Mouse (Mus musculus): ENCODE results near the gene Mrtfb. TPM values are rescaled to one million over a fixed set of nuclear protein-coding genes. Genes with fewer than 3 reads are reported as not detected.
"Not testable (repeated sequence)": the region's sequence is repeated elsewhere in the genome, so short reads cannot be mapped to it uniquely, and the experiment has no call there.

Gene Mrtfb
- polyA plus RNA-seq, 1 experiment from 2014 or later = 13.5 TPM

DNA sequence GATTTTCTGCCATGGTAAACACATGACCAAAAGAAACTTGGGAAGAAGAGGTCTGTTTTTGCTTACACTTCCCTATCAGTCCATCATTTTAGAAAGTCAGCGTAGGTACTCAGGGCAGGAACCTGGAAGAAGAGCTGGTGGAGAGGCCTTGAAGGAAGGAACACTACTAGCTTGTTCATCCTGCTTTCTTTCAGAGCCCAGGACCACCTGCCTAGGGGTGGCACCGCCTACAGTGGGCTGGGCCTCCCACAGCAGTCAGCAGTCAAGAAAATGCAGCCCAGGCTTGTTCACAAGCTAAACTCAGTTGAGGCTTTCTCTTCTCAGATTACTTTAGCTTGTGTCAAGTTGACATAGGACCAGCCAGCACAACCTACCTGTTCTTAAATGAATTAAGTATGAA is 2.7 kb downstream of the Mrtfb start:
- Histone ChIP-seq H3K9me3 (ENCODE audit: control insufficient read depth, low read length) (no peaks in the 10 kb centered on the region), H3K4me2 (ENCODE audit: low read depth, low read length) (no peak overlapping the region), H3K36me3 (ENCODE audit: control insufficient read depth, insufficient read depth, low read length) (no peaks in the 10 kb centered on the region), H3K9ac (replicated peaks; ENCODE audit: low read depth, low read length) (no peak overlapping the region), H3K4me1 (ENCODE audit: control insufficient read depth, insufficient read depth, low read length) (peaks cover 7% of the 10 kb centered on the region; the same call in 1 of the 2 replicates), H3K27me3 (ENCODE audit: control insufficient read depth, insufficient read depth, low read length) (no peaks in the 10 kb centered on the region), H3K4me3 (ENCODE audit: low read depth, low read length) (no peak overlapping the region), H3K27ac (ENCODE audit: low read depth, low read length) (no peak overlapping the region)
- 86% methylated on average over 2 of the region's 2 CpGs for WGBS
- no peak for ATAC-seq (ENCODE audit: low read depth)

DNA sequence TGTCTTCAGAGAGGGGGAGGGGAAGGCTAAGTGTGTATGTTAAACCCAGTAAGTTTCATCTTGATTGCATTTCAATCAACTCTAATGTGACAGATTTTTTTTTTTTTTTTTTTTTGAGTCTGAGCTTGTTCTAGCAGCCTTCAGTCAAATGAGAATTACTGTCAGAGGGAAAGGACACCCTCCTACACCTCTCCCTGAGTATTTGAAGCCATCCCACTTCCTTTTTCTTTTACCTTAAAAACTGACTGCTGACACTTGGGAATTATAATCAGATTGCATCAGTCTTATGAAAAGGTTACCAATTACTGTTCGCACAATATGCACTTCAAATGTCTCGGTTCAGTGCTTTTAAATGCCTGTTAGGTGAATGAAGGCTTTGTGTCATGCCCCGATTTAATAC is 10.0 kb downstream of the Mrtfb start:
- H3K4me3 ChIP-seq (ENCODE audit: low read depth, low read length) = no peak overlapping the region
- H3K36me3 ChIP-seq (ENCODE audit: control insufficient read depth, insufficient read depth, low read length) = no peaks in the 10 kb centered on the region
- no peak overlapping the region for H3K9ac ChIP-seq (replicated peaks; ENCODE audit: low read depth, low read length)
- no peaks in the 10 kb centered on the region for H3K9me3 ChIP-seq (ENCODE audit: control insufficient read depth, low read length)
- ATAC-seq (ENCODE audit: low read depth) = no peak
- H3K27me3 ChIP-seq (ENCODE audit: control insufficient read depth, insufficient read depth, low read length) = no peaks in the 10 kb centered on the region
- no peaks in the 10 kb centered on the region for H3K4me1 ChIP-seq (ENCODE audit: control insufficient read depth, insufficient read depth, low read length)
- no peak overlapping the region for H3K4me2 ChIP-seq (ENCODE audit: low read depth, low read length)
- 21% methylated on average over 3 of the region's 3 CpGs for WGBS
- no peak overlapping the region for H3K27ac ChIP-seq (ENCODE audit: low read depth, low read length)

DNA sequence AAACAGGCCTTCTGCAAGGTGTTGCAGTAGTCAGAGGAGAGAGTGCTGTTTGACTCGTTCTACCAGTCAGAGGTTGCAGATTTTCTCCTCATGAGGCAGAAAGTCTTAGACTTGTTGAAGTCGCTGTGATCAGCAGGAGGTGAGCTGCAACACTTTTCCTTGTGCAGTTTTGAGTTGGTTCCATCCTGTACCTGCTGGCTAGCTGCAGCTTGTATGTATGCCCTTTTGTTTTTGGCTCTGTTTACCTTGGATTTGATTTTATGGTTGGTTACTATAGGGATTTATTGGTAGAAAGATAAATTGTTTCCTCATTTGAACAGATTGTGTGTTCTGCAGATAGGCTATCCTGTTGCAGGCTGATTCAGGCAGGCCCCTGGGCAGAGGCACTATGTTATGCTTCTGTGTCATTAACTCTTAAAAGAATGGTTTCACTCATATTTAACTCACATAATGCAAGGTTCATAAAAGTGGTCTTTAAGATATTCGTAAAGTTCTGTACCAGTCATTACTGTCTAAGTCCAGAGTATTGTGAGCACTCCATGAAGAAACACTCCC is 11.1 kb downstream of the Mrtfb start:
- Histone ChIP-seq H3K27ac (ENCODE audit: low read depth, low read length) (no peak overlapping the region), H3K27me3 (ENCODE audit: control insufficient read depth, insufficient read depth, low read length) (no peaks in the 10 kb centered on the region), H3K9me3 (ENCODE audit: control insufficient read depth, low read length) (no peaks in the 10 kb centered on the region), H3K36me3 (ENCODE audit: control insufficient read depth, insufficient read depth, low read length) (no peaks in the 10 kb centered on the region), H3K4me2 (ENCODE audit: low read depth, low read length) (no peak overlapping the region), H3K9ac (replicated peaks; ENCODE audit: low read depth, low read length) (no peak overlapping the region), H3K4me3 (ENCODE audit: low read depth, low read length) (no peak overlapping the region), H3K4me1 (ENCODE audit: control insufficient read depth, insufficient read depth, low read length) (no peaks in the 10 kb centered on the region)
- WGBS = 87% methylated on average over 3 of the region's 3 CpGs
- no peak for ATAC-seq (ENCODE audit: low read depth)

DNA sequence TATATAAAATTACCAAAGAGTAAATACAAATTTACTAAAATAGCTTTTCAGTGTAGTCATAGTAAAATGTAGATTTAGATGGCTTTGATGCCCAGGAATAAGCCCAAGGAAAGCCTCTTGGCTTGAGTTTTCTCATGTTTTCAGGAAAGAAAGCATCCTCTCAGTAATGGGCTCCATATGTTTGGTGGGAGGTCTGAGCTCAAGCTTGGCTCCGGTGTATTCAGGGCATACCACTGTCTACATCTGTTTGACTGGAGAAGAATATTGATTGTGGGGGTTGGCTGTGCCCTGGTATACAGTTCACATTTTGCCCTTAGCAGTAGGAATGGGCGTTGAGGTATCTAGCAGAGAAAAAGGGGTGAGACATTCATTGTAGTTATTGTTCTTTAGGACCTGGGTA is 13.1 kb downstream of the Mrtfb start:
- no peaks in the 10 kb centered on the region for H3K36me3 ChIP-seq (ENCODE audit: control insufficient read depth, insufficient read depth, low read length)
- H3K4me2 ChIP-seq (ENCODE audit: low read depth, low read length) = no peak overlapping the region
- no peak overlapping the region for H3K9ac ChIP-seq (replicated peaks; ENCODE audit: low read depth, low read length)
- no peak for ATAC-seq (ENCODE audit: low read depth)
- H3K4me3 ChIP-seq (ENCODE audit: low read depth, low read length) = no peak overlapping the region
- WGBS = 91% methylated on average over 2 of the region's 2 CpGs
- H3K9me3 ChIP-seq (ENCODE audit: control insufficient read depth, low read length) = no peaks in the 10 kb centered on the region
- H3K27me3 ChIP-seq (ENCODE audit: control insufficient read depth, insufficient read depth, low read length) = no peaks in the 10 kb centered on the region
- H3K4me1 ChIP-seq (ENCODE audit: control insufficient read depth, insufficient read depth, low read length) = no peaks in the 10 kb centered on the region
- no peak overlapping the region for H3K27ac ChIP-seq (ENCODE audit: low read depth, low read length)

DNA sequence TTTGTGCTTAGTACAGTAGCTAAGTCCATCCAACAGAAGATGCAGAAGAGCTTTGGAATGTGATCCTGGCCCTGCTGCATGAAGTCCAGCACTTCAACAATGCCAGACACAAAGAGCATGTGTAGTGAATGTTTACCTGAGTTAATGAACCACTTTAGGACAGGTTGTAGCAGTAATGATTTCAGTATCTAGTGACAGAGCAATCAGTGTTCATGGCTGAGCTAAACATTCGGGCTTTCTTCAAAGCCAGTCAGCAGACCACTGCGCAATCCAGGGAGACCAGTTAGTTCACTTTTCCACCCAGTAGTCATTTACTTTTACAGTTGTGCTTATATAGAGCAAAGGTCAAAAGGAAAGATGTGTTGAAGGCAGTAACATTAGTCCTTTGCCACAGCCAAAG is 20.0 kb downstream of the Mrtfb start:
- H3K27me3 ChIP-seq (ENCODE audit: control insufficient read depth, insufficient read depth, low read length) = no peaks in the 10 kb centered on the region
- H3K4me3 ChIP-seq (ENCODE audit: low read depth, low read length) = no peak overlapping the region
- H3K27ac ChIP-seq (ENCODE audit: low read depth, low read length) = no peak overlapping the region
- H3K4me2 ChIP-seq (ENCODE audit: low read depth, low read length) = no peak overlapping the region
- no peaks in the 10 kb centered on the region for H3K4me1 ChIP-seq (ENCODE audit: control insufficient read depth, insufficient read depth, low read length)
- no peak for ATAC-seq (ENCODE audit: low read depth)
- WGBS = 86% methylated on average over 2 of the region's 2 CpGs
- no peaks in the 10 kb centered on the region for H3K9me3 ChIP-seq (ENCODE audit: control insufficient read depth, low read length)
- H3K36me3 ChIP-seq (ENCODE audit: control insufficient read depth, insufficient read depth, low read length) = no peaks in the 10 kb centered on the region
- no peak overlapping the region for H3K9ac ChIP-seq (replicated peaks; ENCODE audit: low read depth, low read length)

DNA sequence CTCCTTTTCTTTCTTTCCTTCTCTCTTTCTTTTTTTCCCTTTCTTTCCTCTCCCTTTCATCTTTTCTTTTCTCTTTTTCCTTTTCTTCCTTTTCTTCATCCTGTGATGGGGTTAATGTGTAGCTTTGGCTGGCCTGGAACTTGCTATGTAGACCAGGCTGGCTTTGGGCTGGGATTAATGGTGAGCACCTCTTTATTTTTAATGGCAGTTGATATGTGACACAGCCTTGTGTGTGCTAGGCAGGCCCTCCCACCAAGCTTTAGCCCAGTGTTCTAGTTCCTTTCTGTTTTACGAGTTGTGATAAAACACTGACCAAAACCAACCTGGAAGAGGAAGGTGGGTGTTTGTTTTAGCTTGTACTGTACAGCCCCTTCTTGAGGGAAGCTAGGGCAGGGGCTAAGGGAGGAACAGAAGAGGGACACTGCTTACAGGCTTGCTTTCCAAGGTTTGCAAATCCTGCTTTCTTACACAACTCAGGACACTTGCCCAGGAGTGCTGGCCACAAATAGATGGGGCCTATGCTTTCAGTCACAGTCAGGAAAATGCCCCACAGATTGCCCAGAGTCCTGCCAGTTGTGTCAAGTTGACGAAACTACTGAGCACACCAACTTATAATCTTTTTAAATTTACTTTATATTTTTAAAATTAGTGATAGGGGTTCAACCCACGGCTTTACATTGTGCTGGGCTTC is 20.6 kb downstream of the Mrtfb start:
- Histone ChIP-seq H3K4me3 (ENCODE audit: low read depth, low read length) (no peak overlapping the region), H3K27ac (ENCODE audit: low read depth, low read length) (no peak overlapping the region), H3K9me3 (ENCODE audit: control insufficient read depth, low read length) (no peaks in the 10 kb centered on the region), H3K9ac (replicated peaks; ENCODE audit: low read depth, low read length) (no peak overlapping the region), H3K4me2 (ENCODE audit: low read depth, low read length) (no peak overlapping the region), H3K36me3 (ENCODE audit: control insufficient read depth, insufficient read depth, low read length) (no peaks in the 10 kb centered on the region), H3K27me3 (ENCODE audit: control insufficient read depth, insufficient read depth, low read length) (no peaks in the 10 kb centered on the region), H3K4me1 (ENCODE audit: control insufficient read depth, insufficient read depth, low read length) (no peaks in the 10 kb centered on the region)
- WGBS = 93% methylated on average over 3 of the region's 3 CpGs
- ATAC-seq (ENCODE audit: low read depth) = no peak

DNA sequence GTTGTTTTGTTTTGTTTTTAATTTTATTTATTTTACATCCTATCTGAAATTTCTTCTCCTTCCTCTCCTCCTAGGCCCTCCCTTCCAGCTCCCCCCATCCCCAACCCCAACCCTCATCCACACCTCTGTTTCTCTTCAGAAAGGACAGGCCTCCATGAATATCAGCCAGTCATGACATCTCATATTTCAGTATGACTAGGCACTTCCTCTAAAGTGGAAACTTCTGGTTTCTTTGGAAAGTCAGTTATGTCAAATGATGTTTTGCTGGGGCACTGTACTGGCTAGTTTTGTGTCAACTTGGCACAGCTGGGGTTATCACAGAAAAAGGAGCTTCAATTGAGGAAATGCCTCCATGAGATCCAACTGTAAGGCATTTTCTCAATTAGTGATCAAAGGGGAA is 30.1 kb downstream of the Mrtfb start:
- not testable (repeated sequence) for ATAC-seq (ENCODE audit: low read depth); H3K27me3 ChIP-seq (ENCODE audit: control insufficient read depth, insufficient read depth, low read length); H3K36me3 ChIP-seq (ENCODE audit: control insufficient read depth, insufficient read depth, low read length); H3K27ac ChIP-seq (ENCODE audit: low read depth, low read length); H3K4me2 ChIP-seq (ENCODE audit: low read depth, low read length); H3K4me3 ChIP-seq (ENCODE audit: low read depth, low read length); H3K9me3 ChIP-seq (ENCODE audit: control insufficient read depth, low read length); H3K4me1 ChIP-seq (ENCODE audit: control insufficient read depth, insufficient read depth, low read length); H3K9ac ChIP-seq (replicated peaks; ENCODE audit: low read depth, low read length)

DNA sequence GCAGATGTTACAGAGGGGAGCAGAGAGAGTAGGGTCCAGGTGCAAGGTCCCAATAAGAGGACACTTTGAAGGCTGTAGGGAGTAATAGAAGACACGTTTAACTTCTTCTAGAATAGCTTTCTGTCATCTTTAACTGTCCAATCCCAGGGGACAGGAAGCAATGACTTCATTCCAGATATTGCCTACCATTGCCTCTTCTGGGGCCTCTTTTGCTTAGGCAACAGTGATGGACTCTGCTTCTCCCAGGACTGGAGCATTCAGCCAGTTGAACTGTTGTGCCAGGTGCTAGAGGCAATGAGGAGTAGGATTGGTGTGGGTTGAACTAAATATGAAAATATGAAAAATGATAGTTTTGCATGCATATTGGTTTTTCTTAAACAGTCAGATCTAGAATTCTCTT is 41.6 kb downstream of the Mrtfb start:
- ATAC-seq (ENCODE audit: low read depth) = no peak
- no peak overlapping the region for H3K4me2 ChIP-seq (ENCODE audit: low read depth, low read length)
- H3K27ac ChIP-seq (ENCODE audit: low read depth, low read length) = no peak overlapping the region
- no peak overlapping the region for H3K9ac ChIP-seq (replicated peaks; ENCODE audit: low read depth, low read length)
- 61% methylated on average over 1 of the region's 1 CpGs for WGBS
- no peaks in the 10 kb centered on the region; the same call in 1 of the 2 replicates for H3K36me3 ChIP-seq (ENCODE audit: control insufficient read depth, insufficient read depth, low read length)
- no peaks in the 10 kb centered on the region for H3K4me1 ChIP-seq (ENCODE audit: control insufficient read depth, insufficient read depth, low read length)
- H3K4me3 ChIP-seq (ENCODE audit: low read depth, low read length) = no peak overlapping the region
- no peaks in the 10 kb centered on the region for H3K9me3 ChIP-seq (ENCODE audit: control insufficient read depth, low read length)
- no peaks in the 10 kb centered on the region for H3K27me3 ChIP-seq (ENCODE audit: control insufficient read depth, insufficient read depth, low read length)

DNA sequence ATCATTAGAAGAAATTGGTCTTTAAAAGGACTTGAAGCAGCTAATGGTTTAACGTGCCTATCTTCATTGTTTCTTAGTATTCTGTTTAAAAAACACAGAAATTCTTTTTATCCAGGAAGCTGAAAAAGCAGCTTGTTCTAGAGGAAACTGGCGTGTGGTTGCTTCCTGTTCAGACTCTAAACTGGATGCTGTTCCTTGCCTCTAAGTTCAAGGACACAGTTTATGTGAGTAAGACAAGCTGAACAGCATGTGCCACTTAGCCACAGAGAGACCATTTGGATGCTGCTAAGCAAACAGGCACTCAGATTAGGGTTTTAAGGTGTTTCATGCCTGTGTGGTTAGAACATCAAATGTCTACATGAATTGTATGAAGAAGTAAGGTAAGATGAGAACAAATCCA is 42.7 kb downstream of the Mrtfb start:
- no peaks in the 10 kb centered on the region; the same call in 1 of the 2 replicates for H3K36me3 ChIP-seq (ENCODE audit: control insufficient read depth, insufficient read depth, low read length)
- H3K9me3 ChIP-seq (ENCODE audit: control insufficient read depth, low read length) = no peaks in the 10 kb centered on the region
- no peak overlapping the region for H3K4me2 ChIP-seq (ENCODE audit: low read depth, low read length)
- no peaks in the 10 kb centered on the region for H3K27me3 ChIP-seq (ENCODE audit: control insufficient read depth, insufficient read depth, low read length)
- no peak for ATAC-seq (ENCODE audit: low read depth)
- no peaks in the 10 kb centered on the region for H3K4me1 ChIP-seq (ENCODE audit: control insufficient read depth, insufficient read depth, low read length)
- no peak overlapping the region for H3K27ac ChIP-seq (ENCODE audit: low read depth, low read length)
- H3K4me3 ChIP-seq (ENCODE audit: low read depth, low read length) = no peak overlapping the region
- H3K9ac ChIP-seq (replicated peaks; ENCODE audit: low read depth, low read length) = no peak overlapping the region
- WGBS = 78% methylated on average over 2 of the region's 2 CpGs

All from neural tube, embryonic 14.5 days (tissue).